Mouse (Mus musculus) bone marrow macrophage, adult 2 months (primary cell): Measurements from ENCODE around the gene Ss18l1.

Experiments used
- CTCF ChIP-seq: IDR thresholded peaks from 2 replicates; pipeline ENCODE4 v1.5.1; 2012; ENCODE audit warnings: low read depth, mild to moderate bottlenecking, low read length, moderate library complexity
- POLR2A ChIP-seq: IDR thresholded peaks from 2 replicates; pipeline ENCODE4 v1.6.1; 2012; ENCODE audit warnings: mild to moderate bottlenecking, low read depth, low read length, borderline replicate concordance

- TF ChIP-seq POLR2A (no peak), CTCF (peak; percentile 45)
These were observed 3.0 kb downstream of the Ss18l1 start for GRCm38 (mm10) chr2:180045283-180045682.
